Mouse (Mus musculus) erythroblast, embryonic 14.5 days (primary cell): ENCODE data around the gene Bcat2.

Experiments used
- GATA1 ChIP-seq: IDR thresholded peaks from 2 replicates; pipeline ENCODE4 v1.6.1; 2012; ENCODE audit warnings: low read length, inconsistent platforms, mixed read lengths
- TAL1 ChIP-seq: IDR thresholded peaks from 3 replicates; pipeline ENCODE4 v1.6.1; 2012; ENCODE audit warnings: low read length, inconsistent platforms, mixed read lengths

DNA sequence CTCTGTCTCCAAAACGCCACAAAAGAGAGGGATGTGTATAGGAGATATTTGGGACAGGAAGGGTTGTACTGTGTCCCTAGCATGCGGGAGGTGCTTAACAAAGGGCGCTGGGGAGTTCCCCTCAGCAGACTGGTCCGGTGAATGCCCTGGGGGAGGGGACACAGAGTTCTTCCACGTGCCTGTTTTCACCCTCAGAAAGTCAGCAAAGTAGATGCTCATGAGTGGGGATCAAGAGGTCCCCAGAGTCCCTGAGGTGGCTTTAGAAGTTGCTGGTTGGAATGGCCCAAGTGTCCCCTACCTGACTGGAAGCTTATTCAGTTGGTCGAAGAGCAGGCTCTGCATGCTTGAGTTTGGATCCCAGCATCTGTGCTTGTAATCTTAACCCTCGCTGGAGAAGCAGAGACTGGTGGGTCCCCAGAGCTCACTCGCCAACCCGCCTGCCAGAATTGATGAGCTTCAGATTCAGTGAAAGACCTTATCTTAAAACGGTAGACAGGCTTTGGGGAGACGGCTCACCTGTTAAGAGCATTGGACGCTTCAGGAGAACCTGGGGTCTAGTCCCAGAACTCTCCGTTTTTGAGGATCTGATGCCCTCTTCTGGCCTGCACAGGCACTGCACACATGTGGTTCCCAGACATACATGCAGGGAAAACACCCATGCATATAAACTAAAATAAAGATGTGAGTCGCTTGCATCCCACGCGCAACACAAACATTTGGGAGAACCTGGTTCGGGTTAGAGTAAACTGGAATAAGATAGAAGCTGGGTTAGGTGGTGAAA, 8.9 kb upstream of the Bcat2 start:
- TF ChIP-seq TAL1 (no peak), GATA1 (no peak)
